8 mouse cellular contexts compared by ENCODE assay signal in the genomic region with DNA sequence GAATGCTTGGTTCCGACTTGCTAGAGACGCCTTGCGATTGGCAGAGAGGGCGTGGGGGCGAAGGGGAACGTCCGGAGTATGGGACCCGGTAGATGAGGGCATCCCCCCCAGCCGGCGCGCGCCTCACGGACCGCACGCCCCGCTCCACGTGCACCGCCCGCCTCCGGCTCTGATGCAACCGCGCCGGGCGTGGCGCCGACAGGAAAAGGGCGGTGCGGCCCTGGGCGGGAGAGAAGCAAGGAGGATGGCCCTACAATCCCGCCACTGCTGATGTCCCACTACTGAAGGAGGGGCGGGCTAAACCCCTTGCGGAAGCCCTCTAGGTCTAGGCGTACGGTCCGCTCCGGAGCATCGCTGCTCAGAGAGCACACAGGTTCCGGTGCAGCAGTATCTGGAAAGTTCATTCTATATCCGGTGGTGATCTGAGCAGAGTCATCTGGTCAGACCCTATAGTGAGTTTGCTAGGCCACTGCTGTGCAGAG. TPM values are rescaled to one million over a fixed set of nuclear protein-coding genes. Genes with fewer than 3 reads are reported as not detected.
DNase-seq lines count a peak whose midpoint lies in the region; ATAC-seq and TF ChIP-seq lines count a peak whose summit lies in the region.

No protein-coding gene starts in this region.

- H3K4me1 ChIP-seq in embryonic facial prominence, embryonic 14.5 days (ENCODE audit: control insufficient read depth, insufficient read depth, low read length): peaks cover 3% of the 10 kb centered on the region; the same call in 1 of the 2 replicates
- peaks cover 17% of the 10 kb centered on the region; the same call in 1 of the 2 replicates for H3K4me1 ChIP-seq in limb, embryonic 15.5 days
- no peaks in the 10 kb centered on the region for H3K4me1 ChIP-seq in midbrain, postnatal 0 days (ENCODE audit: insufficient read depth, low read length)

- H3K9me3 ChIP-seq in embryonic facial prominence, embryonic 14.5 days (ENCODE audit: control insufficient read depth, low read length): no peaks in the 10 kb centered on the region
- H3K9me3 ChIP-seq in limb, embryonic 15.5 days: no peaks in the 10 kb centered on the region
- H3K9me3 ChIP-seq in midbrain, postnatal 0 days (ENCODE audit: low read length): no peaks in the 10 kb centered on the region

- H3K4me3 ChIP-seq in embryonic facial prominence, embryonic 14.5 days (ENCODE audit: low read depth, low read length): peak overlapping the region; percentile 74
- H3K4me3 ChIP-seq in limb, embryonic 15.5 days: peak overlapping the region; percentile 72
- H3K4me3 ChIP-seq in midbrain, postnatal 0 days (ENCODE audit: low read depth, low read length): peak overlapping the region; percentile 83

- TF ChIP-seq CTCF in midbrain, postnatal 0 days (IDR thresholded peaks at IDR 0.05): no peak; the same call in 1 of the 2 replicates

- peak overlapping the region; percentile 86 for H3K9ac ChIP-seq in embryonic facial prominence, embryonic 14.5 days (ENCODE audit: low read depth, low read length)
- H3K9ac ChIP-seq in limb, embryonic 15.5 days: peak overlapping the region; percentile 65
- H3K9ac ChIP-seq in midbrain, postnatal 0 days (replicated peaks; ENCODE audit: low read length, poor library complexity, severe bottlenecking): peak overlapping the region; percentile 77

- ATAC-seq in embryonic facial prominence, embryonic 14.5 days (ENCODE audit: low read depth): peak; percentile 93
- peak; percentile 90 for ATAC-seq in limb, embryonic 15.5 days (ENCODE audit: insufficient number of reproducible peaks, low FRiP score, low TSS enrichment, low read depth)
- ATAC-seq in midbrain, postnatal 0 days (ENCODE audit: low FRiP score): peak; percentile 87

- WGBS in embryonic facial prominence, embryonic 14.5 days: 0% methylated on average over 24 of the region's 39 CpGs
- WGBS in limb, embryonic 15.5 days: under 1% methylated on average over 38 of the region's 39 CpGs
- WGBS in midbrain, postnatal 0 days: 0% methylated on average over 26 of the region's 39 CpGs

- peak overlapping the region; percentile 93 for H3K27ac ChIP-seq in embryonic facial prominence, embryonic 14.5 days (replicated peaks; ENCODE audit: low read depth, low read length)
- H3K27ac ChIP-seq in limb, embryonic 15.5 days: peak overlapping the region; percentile 94
- H3K27ac ChIP-seq in midbrain, postnatal 0 days (ENCODE audit: low read depth, low read length): peak overlapping the region; percentile 86

- no peaks in the 10 kb centered on the region for H3K36me3 ChIP-seq in embryonic facial prominence, embryonic 14.5 days (ENCODE audit: control insufficient read depth, insufficient read depth, low read length)
- H3K36me3 ChIP-seq in limb, embryonic 15.5 days: 0 out of 2 replicates have a peak, but pooled peaks cover 2% of the 10 kb centered on the region
- no peaks in the 10 kb centered on the region for H3K36me3 ChIP-seq in midbrain, postnatal 0 days (ENCODE audit: insufficient read depth, low read length)

- H3K27me3 ChIP-seq in embryonic facial prominence, embryonic 14.5 days (replicated peaks; ENCODE audit: control insufficient read depth, insufficient read depth, low read length): no peaks in the 10 kb centered on the region
- no peaks in the 10 kb centered on the region for H3K27me3 ChIP-seq in limb, embryonic 15.5 days
- H3K27me3 ChIP-seq in midbrain, postnatal 0 days (ENCODE audit: insufficient read depth, low read length): no peaks in the 10 kb centered on the region

- DNase-seq in 416B (ENCODE audit: low read depth): peak; percentile 97
- DNase-seq in adrenal gland, postnatal 4 days (ENCODE audit: low spot score in 2 of 2): peak; percentile 71 to 81
- DNase-seq in embryonic facial prominence, embryonic 14.5 days (ENCODE audit: low spot score): peak; percentile 94
- DNase-seq in heart, adult 8-10 months (ENCODE audit: low spot score): peak; percentile 89
- peak; percentile 77 to 81 for DNase-seq in kidney, adult 8-10 months
- DNase-seq in midbrain, postnatal 0 days (ENCODE audit: low spot score): peak; percentile 85
- peak; percentile 79 to 91 for DNase-seq in spleen, postnatal 10 days (ENCODE audit: low spot score in 2 of 2)

- peak overlapping the region; percentile 98 for H3K4me2 ChIP-seq in embryonic facial prominence, embryonic 14.5 days (ENCODE audit: low read depth, low read length)
- H3K4me2 ChIP-seq in limb, embryonic 15.5 days: peak overlapping the region; percentile 95
- peak overlapping the region; percentile 92 for H3K4me2 ChIP-seq in midbrain, postnatal 0 days (ENCODE audit: low read depth, low read length, poor library complexity, severe bottlenecking)

RNA-seq across cellular contexts. Expression of a gene that starts 0.7 kb away (rescaled TPM):
- 10 to 100 TPM; 16.1 to 16.9 TPM for total RNA-seq in adrenal gland, postnatal 4 days (2021)
- polyA plus RNA-seq in embryonic facial prominence, embryonic 14.5 days (2014; fragmentation: Nextera tagmentation; extraction: Ambion mirVana): 8.6 and 12.1 TPM in 2 replicates
- 1 to 10 TPM in 2 of 4 experiments, under 1 TPM in 2; 0.72 to 1.9 (median 1.2) TPM for total RNA-seq in heart, adult 8-10 months (2022)
- 8.3 and 9.0 TPM in 2 replicates for polyA plus RNA-seq in limb, embryonic 15.5 days (2015; fragmentation: Nextera tagmentation; extraction: Ambion mirVana)
- 9.2 and 10.3 TPM in 2 replicates for total RNA-seq in midbrain, postnatal 0 days (2014; rRNA removed)
- 7.9 and 8.6 TPM in 2 replicates for polyA plus RNA-seq in midbrain, postnatal 0 days (2015; fragmentation: Nextera tagmentation; extraction: Ambion mirVana)

Comparison
In these comparisons a context has a peak if more than half of its experiments do, and no peak if none do; other contexts are left out.
1. Peak in every context shown above with its lines: DNase-seq, ATAC-seq, H3K4me3 ChIP-seq and H3K27ac ChIP-seq.